Mouse (Mus musculus): ENCODE measurements around the gene Cbx7. TPM values are rescaled to one million over a fixed set of nuclear protein-coding genes. Genes with fewer than 3 reads are reported as not detected.

Cbx7 gene
- 14.5 and 21.5 TPM in 2 replicates for polyA plus RNA-seq (2012; rRNA removed; ENCODE audit: low replicate concordance)

DNA sequence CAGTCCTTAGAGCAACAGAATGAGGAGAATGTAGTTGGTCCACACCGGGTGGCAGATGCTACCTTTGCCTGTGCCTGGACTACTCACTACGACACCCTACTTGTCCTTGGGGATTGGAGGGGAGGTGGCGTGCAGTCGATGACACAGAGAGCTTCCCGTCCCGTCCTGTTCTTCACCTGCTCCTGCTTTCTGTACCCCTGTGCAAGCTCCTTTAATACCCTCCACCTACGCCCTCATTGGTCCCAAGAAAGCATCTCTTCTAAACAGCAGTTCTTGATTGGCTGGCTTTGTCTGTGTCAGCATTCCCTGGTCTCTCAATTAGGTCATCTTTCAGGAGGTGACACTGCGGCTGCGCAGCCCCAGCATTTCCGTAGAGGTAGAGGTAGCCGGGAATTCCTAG, at the start of gene Cbx7:
Gene Cbx7 (minus strand): TSS at position 180 of the 400 bp plus-strand sequence.

DNA sequence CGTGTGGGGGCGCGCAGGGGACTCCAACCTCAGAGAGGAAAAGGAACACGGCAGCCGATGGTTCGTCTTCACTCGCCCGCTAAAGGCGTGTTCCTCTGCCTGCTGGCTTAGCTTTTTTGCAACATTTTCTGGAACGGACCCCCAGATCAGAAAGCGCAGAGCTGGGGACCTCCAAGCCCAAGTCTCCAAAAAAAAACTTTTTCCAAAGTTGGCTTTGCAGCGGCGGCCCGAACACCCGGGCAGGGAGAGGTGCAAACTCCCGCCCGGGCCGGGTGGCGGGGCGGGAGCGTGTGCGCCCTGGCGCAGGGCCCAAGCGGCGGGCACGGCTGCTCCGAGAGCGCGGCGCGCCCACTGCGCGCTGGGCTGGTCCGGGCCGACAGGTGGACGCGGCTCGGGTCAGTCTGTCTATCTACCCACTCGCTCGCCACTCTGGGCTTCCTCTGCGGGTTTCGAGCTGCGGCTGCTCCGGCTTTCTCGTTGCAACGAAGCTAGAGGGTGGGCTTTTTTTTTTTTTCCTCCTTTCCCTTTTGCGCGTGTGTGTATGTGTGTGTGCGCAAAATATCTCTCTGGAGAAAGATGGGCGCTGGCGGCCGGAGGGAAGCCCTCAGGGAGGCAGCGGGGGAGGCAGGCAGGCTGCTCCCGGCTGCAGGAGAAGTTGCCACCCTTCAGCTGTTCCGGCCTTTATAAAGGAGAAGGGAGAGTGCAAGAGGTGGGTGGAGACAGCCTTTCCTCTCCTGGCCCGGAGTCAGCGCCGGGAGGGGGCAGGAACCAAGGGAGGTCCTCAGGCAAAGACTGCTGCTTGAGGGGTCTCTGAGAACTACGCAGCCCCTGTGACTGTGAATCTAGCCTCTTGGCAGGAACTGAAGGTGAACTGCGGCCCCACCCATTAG, 43.6 kb upstream of the Cbx7 start, which contains the start of gene Pdgfb:
Gene Pdgfb (minus strand): TSS at position 657 of the 890 bp plus-strand sequence.

DNA sequence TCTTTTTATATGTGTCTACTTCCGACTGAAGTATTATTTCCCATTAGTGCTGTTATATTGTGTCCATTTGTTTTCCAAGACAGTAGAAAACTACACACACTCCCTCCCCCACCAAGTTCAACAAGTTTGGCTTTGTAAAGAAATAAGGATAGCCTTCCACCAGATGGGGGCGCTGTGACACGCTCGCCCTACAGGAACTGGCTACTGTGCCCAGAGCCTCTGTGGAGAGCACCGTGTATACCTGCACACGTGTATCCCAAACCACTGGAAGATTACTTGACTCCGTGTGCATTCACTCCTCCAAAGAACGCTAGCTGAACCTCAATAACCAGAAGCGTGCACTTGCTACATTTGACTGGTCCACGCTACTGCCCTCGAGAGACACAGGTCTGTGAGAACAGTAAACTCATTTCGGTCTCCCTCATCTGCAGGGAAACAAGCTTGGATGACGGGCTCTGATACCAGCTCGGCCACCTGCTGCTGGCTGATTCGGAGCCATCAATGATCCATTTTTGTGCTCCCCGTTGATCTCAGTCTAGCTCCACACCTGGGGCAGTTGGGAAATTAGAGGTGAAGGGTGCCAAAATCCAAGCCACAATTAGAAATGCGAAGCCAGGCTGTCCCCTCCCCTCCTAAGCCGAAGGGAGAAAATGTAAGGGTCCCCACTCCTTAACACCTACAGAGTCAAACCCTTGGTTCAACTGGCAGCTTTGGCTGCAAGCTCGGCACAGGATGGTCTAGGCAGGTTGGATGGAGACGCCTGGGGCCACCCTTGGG, 79.3 kb downstream of the Cbx7 start, which contains the start of gene Apobec3:
Gene Apobec3 (plus strand): TSS at position 224 of the 777 bp plus-strand sequence.

Other genes starting within 250 kb of the Cbx7 start
- 18.8 and 19.8 TPM in 2 replicates for gene Sun2, start 228.6 kb downstream of the Cbx7 start, polyA plus RNA-seq (2012; rRNA removed; ENCODE audit: low replicate concordance)
- 18.0 and 20.8 TPM in 2 replicates for gene Dnal4, start 193.3 kb downstream of the Cbx7 start, polyA plus RNA-seq (2012; rRNA removed; ENCODE audit: low replicate concordance)
- 1.1 and 1.2 TPM in 2 replicates for gene Nptxr, start 166.4 kb downstream of the Cbx7 start, polyA plus RNA-seq (2012; rRNA removed; ENCODE audit: low replicate concordance)
- 0.46 and 2.7 TPM in 2 replicates for gene Npcd, start 136.9 kb downstream of the Cbx7 start, polyA plus RNA-seq (2012; rRNA removed; ENCODE audit: low replicate concordance)
- 14.2 and 16.8 TPM in 2 replicates for gene Cbx6, start 136.4 kb downstream of the Cbx7 start, polyA plus RNA-seq (2012; rRNA removed; ENCODE audit: low replicate concordance)
- gene Apobec3, start 79.5 kb downstream of the Cbx7 start, polyA plus RNA-seq (2012; rRNA removed; ENCODE audit: low replicate concordance): 7.4 and 10.7 TPM in 2 replicates
- 7.5 and 8.5 TPM in 2 replicates for gene Pdgfb, start 43.9 kb upstream of the Cbx7 start, polyA plus RNA-seq (2012; rRNA removed; ENCODE audit: low replicate concordance)
- gene Syngr1, start 120.2 kb upstream of the Cbx7 start, polyA plus RNA-seq (2012; rRNA removed; ENCODE audit: low replicate concordance): 18.1 and 34.1 TPM in 2 replicates
- 194 and 479 TPM in 2 replicates for gene Rpl3, start 120.7 kb upstream of the Cbx7 start, polyA plus RNA-seq (2012; rRNA removed; ENCODE audit: low replicate concordance)
- gene Tab1, start 162.0 kb upstream of the Cbx7 start, polyA plus RNA-seq (2012; rRNA removed; ENCODE audit: low replicate concordance): 28.2 and 31.6 TPM in 2 replicates
- 31.4 and 48.1 TPM in 2 replicates for gene Mgat3, start 202.6 kb upstream of the Cbx7 start, polyA plus RNA-seq (2012; rRNA removed; ENCODE audit: low replicate concordance)

All from duodenum, adult 2 months (tissue).